Mouse (Mus musculus) midbrain, embryonic 16.5 days (tissue): ENCODE data around the gene Commd7. TPM values are rescaled to one million over a fixed set of nuclear protein-coding genes. Genes with fewer than 3 reads are reported as not detected.
"Not testable (repeated sequence)": the region's sequence is repeated elsewhere in the genome, so short reads cannot be mapped to it uniquely, and the experiment has no call there.

Experiments
- ATAC-seq: fragments of 200-750 bp; cut with Nextera tagmentation; 2 replicates; pipeline ENCODE4 v1.8.0; 2017; ENCODE audit warnings: moderate TSS enrichment
- H3K27ac ChIP-seq: fragments of 300-500 bp; sonication (generic); 2 replicates; pipeline ENCODE4 v1.5.1; 2014; ENCODE audit warnings: mild to moderate bottlenecking, low read length, mixed read lengths
- H3K27me3 ChIP-seq: fragments of 300-500 bp; sonication (generic); 2 replicates; pipeline ENCODE4 v1.6.1; 2014; ENCODE audit warnings: low read depth, low read length, mixed read lengths; ENCODE audit not compliant: control insufficient read depth, insufficient read depth
- H3K36me3 ChIP-seq: fragments of 300-500 bp; sonication (generic); 2 replicates; pipeline ENCODE4 v1.6.1; 2014; ENCODE audit warnings: mild to moderate bottlenecking, low read length, moderate library complexity, mixed read lengths; ENCODE audit not compliant: control insufficient read depth, insufficient read depth
- H3K4me1 ChIP-seq: fragments of 300-500 bp; sonication (generic); 2 replicates; pipeline ENCODE4 v1.6.1; 2014; ENCODE audit warnings: mild to moderate bottlenecking, low read length, mixed read lengths; ENCODE audit not compliant: control insufficient read depth, insufficient read depth
- H3K4me2 ChIP-seq: fragments of 300-500 bp; sonication (generic); 2 replicates; pipeline ENCODE4 v1.6.1; 2014; ENCODE audit warnings: mild to moderate bottlenecking, low read length, mixed read lengths
- H3K4me3 ChIP-seq: fragments of 300-500 bp; sonication (generic); 2 replicates; pipeline ENCODE4 v1.5.1; 2014; ENCODE audit warnings: low read depth, mild to moderate bottlenecking, low read length, moderate library complexity, mixed read lengths
- H3K9ac ChIP-seq: fragments of 300-500 bp; sonication (generic); 2 replicates; pipeline ENCODE4 v1.6.1; 2014; ENCODE audit warnings: low read depth, low read length, mixed read lengths
- H3K9me3 ChIP-seq: fragments of 300-500 bp; sonication (generic); replicated peaks from 2 replicates; pipeline ENCODE4 v1.6.1; 2014; ENCODE audit warnings: mild to moderate bottlenecking, low read length, mixed read lengths; ENCODE audit not compliant: control insufficient read depth, poor library complexity, severe bottlenecking
- WGBS: fragments of 180-500 bp; shearing (Covaris S2); extraction: QIAGEN DNeasy Blood & Tissue Kit; methylation state at CpG from one replicate; pipeline ENCODE4 v1.1.7; 2014; 5-methylcytosine and 5-hydroxymethylcytosine counted together
- polyA plus RNA-seq: library from polyadenylated mRNA; unstranded; fragments of >200 nt; fragmentation: Nextera tagmentation; extraction: Ambion mirVana; gene quantifications from 2 replicates; pipeline ENCODE4 v1.2.1, GENCODE M21; 2015

Gene Commd7
- polyA plus RNA-seq = 102 and 104 TPM in 2 replicates

DNA sequence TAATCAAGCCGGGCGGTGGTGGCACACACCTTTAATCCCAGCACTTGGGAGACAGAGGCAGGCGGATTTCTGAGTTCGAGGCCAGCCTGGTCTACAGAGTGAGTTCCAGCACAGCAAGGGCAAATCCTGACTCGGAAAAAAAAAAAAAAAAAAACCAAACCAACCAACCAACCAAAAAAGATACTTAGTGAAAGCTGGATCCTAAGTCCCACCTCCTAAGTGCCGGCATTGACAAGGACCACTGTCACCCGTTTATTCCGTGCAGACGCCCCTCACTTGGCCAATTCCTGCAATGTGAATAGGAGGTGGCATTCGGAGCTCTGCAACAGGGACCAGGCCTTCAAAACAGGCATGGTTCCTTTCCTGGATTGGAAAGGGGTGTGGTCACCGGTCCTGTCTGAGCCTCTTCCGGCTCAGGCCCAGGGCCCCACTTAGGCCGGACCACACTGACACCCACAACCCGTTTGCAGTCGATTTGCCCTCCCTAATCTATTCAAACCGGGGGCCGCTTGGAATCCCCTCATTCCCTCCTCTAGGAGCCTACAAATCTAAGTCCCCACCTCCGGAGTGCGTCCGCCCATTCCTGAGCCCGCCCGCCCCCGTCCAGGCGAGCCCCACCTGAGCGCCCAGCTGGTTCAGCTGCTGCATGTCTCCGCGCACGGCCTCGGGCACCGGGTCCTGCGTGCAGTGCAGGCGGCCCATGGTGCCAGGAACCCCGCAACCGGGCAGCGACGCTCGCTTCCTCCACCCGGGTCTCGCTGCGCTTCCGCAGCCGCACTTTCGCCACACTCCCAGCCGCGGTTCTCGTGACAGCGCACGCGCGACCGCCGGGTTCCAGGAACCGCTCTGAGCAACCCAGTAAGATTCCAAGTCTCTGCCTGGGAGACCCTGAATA lies at the start of gene Commd7:
Commd7 (minus strand) TSS at position 806 of the 895 bp plus-strand sequence.
- 4% methylated on average over 53 of the region's 53 CpGs for WGBS

DNA sequence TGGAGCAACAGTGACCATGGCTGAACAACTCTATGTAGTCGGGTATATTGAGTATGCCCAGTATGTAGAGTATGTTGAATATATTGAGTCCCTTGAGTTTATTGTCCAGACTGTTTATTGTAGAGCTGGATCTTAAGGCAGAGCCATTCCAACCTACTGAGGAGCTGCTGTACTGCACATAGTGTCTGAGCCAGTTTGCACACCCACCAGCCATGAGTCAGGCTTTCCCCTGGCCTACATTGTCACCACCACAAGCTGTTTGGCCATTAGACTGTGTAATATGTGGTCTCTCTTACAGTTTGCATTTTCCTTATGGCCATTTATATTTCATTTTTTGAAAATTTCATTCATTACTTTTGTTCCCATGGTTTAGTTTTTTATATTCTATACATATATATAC lies 47.4 kb upstream of the Commd7 start:
- Histone ChIP-seq H3K36me3 (peaks cover 4% of the 10 kb centered on the region; the same call in 1 of the 2 replicates), H3K9ac (no peak overlapping the region), H3K4me2 (no peak overlapping the region), H3K9me3 (no peaks in the 10 kb centered on the region), H3K27me3 (no peaks in the 10 kb centered on the region), H3K4me1 (no peaks in the 10 kb centered on the region), H3K4me3 (no peak overlapping the region), H3K27ac (no peak overlapping the region)
- ATAC-seq = no peak
- 83% methylated on average over 1 of the region's 1 CpGs for WGBS

More for the DNA sequence above, at the start of gene Commd7:
- H3K27me3 ChIP-seq = no peaks in the 10 kb centered on the region
- H3K4me2 ChIP-seq = peak within 1 kb of the TSS; percentile 67
- H3K36me3 ChIP-seq = peaks cover 12% of the 10 kb centered on the region
- H3K4me3 ChIP-seq = peak within 1 kb of the TSS; percentile 76
- peak; percentile 90 for ATAC-seq
- peaks cover 18% of the 10 kb centered on the region for H3K4me1 ChIP-seq
- H3K9me3 ChIP-seq = no peaks in the 10 kb centered on the region
- H3K9ac ChIP-seq = peak within 1 kb of the TSS; percentile 88
- H3K27ac ChIP-seq = peak within 1 kb of the TSS; percentile 89

DNA sequence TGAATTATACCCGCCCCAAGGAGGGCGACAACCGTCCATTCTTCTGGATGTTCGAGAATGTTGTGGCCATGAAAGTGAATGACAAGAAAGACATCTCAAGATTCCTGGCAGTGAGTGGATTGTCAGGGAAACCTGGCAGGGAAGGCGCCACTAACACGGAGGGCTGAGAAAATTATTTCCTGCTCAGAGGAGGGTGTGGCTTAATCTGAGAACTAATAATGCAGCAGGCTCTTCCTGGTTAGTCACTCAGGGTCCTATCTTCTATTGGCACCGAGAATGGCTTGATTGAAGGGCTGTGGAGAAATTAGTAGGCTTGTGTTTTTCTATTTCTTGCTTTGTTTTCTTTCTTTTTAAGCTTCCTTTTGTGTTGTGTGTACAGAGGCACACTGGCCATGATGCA lies 45.0 kb upstream of the Commd7 start:
- Histone ChIP-seq H3K9ac (no peak overlapping the region), H3K36me3 (0 out of 2 replicates have a peak, but pooled peaks cover 4% of the 10 kb centered on the region), H3K4me2 (no peak overlapping the region), H3K4me1 (no peaks in the 10 kb centered on the region), H3K27ac (no peak overlapping the region), H3K9me3 (no peaks in the 10 kb centered on the region), H3K27me3 (no peaks in the 10 kb centered on the region), H3K4me3 (no peak overlapping the region)
- WGBS = 92% methylated on average over 7 of the region's 7 CpGs
- no peak for ATAC-seq

GRCm38 (mm10) chr2:153676944-153677343 lies 44.4 kb upstream of the Commd7 start:
- H3K36me3 ChIP-seq = 0 out of 2 replicates have a peak, but pooled peaks cover 4% of the 10 kb centered on the region
- no peak overlapping the region for H3K4me3 ChIP-seq
- WGBS = 94% methylated on average over 6 of the region's 6 CpGs
- no peaks in the 10 kb centered on the region for H3K27me3 ChIP-seq
- H3K9me3 ChIP-seq = no peaks in the 10 kb centered on the region
- no peak overlapping the region for H3K9ac ChIP-seq
- no peaks in the 10 kb centered on the region for H3K4me1 ChIP-seq
- ATAC-seq = no peak
- no peak overlapping the region for H3K4me2 ChIP-seq
- H3K27ac ChIP-seq = no peak overlapping the region

DNA sequence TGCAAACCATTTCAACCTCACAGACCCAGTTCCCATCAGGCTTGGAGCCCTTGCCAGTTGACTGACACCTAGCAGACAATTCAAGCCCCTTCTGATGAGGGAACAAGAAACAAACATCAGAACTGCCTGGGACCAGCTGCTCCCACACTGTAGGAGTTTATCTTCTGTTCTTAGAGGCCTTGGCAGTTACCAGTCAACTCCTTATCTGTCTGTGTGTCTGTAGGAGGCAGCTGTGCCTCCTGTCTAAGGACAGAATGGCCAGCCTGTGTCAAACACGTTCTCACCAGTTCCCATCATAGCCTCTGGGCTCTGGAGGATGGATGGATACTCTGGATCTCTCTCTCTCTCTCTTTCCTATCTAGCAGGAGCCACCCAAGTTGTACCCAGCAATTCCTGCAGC lies 42.8 kb upstream of the Commd7 start:
- not testable (repeated sequence) for H3K27ac ChIP-seq, H3K9me3 ChIP-seq, H3K27me3 ChIP-seq, H3K4me3 ChIP-seq, H3K36me3 ChIP-seq, ATAC-seq, H3K9ac ChIP-seq, H3K4me1 ChIP-seq, H3K4me2 ChIP-seq
- 83% methylated on average over 1 of the region's 1 CpGs for WGBS

GRCm38 (mm10) chr2:153672619-153673018 lies 40.0 kb upstream of the Commd7 start:
- no peak overlapping the region for H3K4me3 ChIP-seq
- no peak overlapping the region for H3K27ac ChIP-seq
- H3K9ac ChIP-seq = no peak overlapping the region
- ATAC-seq = no peak
- no peaks in the 10 kb centered on the region for H3K9me3 ChIP-seq
- no peak overlapping the region for H3K4me2 ChIP-seq
- 0 out of 2 replicates have a peak, but pooled peaks cover 4% of the 10 kb centered on the region for H3K36me3 ChIP-seq
- no peaks in the 10 kb centered on the region for H3K4me1 ChIP-seq
- WGBS = 90% methylated on average over 2 of the region's 2 CpGs
- H3K27me3 ChIP-seq = no peaks in the 10 kb centered on the region

DNA sequence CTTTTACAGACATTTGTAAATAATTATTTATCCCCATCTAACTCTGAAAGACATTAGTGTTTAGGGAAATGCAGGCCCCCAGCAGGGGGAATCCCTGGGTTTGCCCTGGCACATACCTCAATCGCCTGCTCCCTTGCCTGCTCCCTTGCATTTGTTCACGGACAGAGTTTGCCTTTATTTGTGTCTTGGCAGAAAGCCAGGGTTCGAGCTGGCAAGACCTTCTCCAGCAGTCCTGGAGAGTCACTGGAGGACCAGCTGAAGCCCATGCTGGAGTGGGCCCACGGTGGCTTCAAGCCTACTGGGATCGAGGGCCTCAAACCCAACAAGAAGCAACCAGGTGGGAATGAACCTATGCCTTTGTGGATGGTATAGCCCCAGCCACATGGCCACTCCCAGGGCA lies 37.5 kb upstream of the Commd7 start:
- no peaks in the 10 kb centered on the region for H3K36me3 ChIP-seq
- H3K27ac ChIP-seq = no peak overlapping the region
- no peaks in the 10 kb centered on the region for H3K27me3 ChIP-seq
- H3K9me3 ChIP-seq = no peaks in the 10 kb centered on the region
- H3K4me2 ChIP-seq = no peak overlapping the region
- H3K4me1 ChIP-seq = no peaks in the 10 kb centered on the region
- no peak overlapping the region for H3K4me3 ChIP-seq
- whole genome bisulfite sequencing = 70% methylated on average over 5 of the region's 5 CpGs
- H3K9ac ChIP-seq = no peak overlapping the region
- no peak for ATAC-seq

GRCm38 (mm10) chr2:153668754-153669376 lies 36.3 kb upstream of the Commd7 start:
- Histone ChIP-seq H3K9me3 (no peaks in the 10 kb centered on the region), H3K4me2 (no peak overlapping the region), H3K36me3 (no peaks in the 10 kb centered on the region), H3K9ac (no peak overlapping the region), H3K27ac (no peak overlapping the region), H3K4me1 (no peaks in the 10 kb centered on the region), H3K27me3 (no peaks in the 10 kb centered on the region), H3K4me3 (no peak overlapping the region)
- peak; percentile 45; the same call in 1 of the 2 replicates for ATAC-seq
- 59% methylated on average over 7 of the region's 7 CpGs for WGBS

DNA sequence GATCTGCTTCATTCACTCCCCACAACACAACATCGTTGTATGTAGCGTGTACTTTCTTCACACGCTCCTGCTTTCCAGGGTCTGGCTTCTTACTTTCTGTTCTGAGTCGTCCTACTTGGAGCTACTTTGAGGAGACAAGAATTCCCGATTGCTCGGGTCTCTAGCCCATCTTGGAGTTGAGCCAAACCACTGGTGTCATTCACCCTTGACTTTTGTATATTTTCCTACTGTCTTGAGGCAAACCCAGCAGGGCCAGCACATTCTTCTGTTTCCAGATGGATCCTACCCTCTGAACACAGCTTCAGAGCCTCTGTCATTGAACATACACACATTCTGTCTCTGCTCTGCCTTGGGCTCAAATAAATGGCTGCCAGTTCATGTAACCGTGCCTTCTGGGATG lies 32.8 kb upstream of the Commd7 start:
- Histone ChIP-seq H3K9me3 (no peaks in the 10 kb centered on the region), H3K36me3 (no peaks in the 10 kb centered on the region; the same call in 1 of the 2 replicates), H3K27me3 (no peaks in the 10 kb centered on the region), H3K4me3 (no peak overlapping the region), H3K4me2 (no peak overlapping the region), H3K27ac (no peak overlapping the region), H3K4me1 (no peaks in the 10 kb centered on the region), H3K9ac (no peak overlapping the region)
- no peak for ATAC-seq
- 90% methylated on average over 7 of the region's 7 CpGs for WGBS
